Mouse (Mus musculus) mature B cell (primary cell): ENCODE data around the gene Etnk2.

Experiments
- in situ Hi-C: fragments of 300-500 bp; cut with MboI; formaldehyde crosslinking; loops from 2 replicates; pipeline ENCODE4 v1.14.3; 2019

Gene Etnk2

DNA sequence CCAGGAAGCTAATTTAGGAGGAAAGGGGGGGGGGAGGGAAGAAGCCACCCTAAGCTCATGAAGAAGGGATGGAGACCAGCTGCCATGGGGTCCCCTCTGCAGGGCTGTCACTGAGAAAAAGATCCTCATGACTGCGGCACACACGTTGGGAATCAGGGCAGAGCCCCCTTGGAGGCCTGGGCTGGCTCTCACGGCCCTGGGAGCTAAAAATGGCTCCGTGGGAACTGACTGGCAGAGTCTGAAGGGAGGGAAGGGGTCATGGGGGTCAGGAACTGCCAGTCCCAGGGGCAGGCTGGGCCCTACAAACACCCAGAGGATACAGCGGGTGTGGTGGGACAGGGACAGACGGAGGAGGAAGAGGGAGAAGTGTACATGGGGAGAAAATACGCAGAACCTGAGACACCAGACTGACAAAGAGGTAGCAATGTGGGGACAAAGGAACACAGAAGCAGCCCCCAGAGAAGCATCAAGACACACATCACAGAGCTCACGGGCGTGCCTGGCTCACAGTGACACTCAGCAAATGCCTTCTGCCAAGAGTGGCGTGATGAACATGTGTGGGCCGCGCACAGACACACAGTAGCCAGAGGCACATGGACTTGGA is 19.3 kb downstream of the Etnk2 start:
- in situ Hi-C loops = loop anchor here (10.0 kb wide), 2 partner anchors 222 to 332 kb away; no protein-coding TSS in a partner anchor

DNA sequence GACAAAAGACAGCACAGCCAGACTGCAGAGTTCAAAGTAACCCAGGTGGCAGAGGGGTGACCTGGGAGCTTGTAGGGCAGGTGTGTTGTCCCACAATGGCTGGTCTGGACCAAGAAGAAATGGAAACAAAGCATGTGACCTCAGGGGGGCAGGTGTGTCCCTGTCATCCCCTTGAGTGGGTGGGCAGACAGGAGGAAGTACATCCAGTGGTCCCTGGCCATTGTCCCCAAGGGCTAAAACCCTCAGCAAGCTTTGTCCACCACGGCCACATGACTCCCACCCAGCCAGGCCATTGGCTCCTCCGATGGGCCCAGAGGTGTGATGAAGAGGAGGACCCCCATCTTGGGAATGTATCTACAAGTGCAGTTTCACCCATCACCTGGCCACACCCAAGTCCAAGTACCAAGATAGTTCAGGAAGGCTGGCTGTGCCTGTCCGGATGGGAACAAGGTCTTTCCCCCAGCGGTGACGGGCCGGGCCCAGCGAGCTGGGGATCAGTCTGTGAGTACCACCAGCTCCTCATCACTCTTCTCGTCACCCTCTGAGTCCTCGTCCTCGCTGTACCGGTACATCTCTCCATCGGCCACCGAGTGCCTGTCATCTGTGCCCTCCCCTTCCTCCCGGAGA is 19.9 kb downstream of the Etnk2 start:
- in situ Hi-C loops = loop anchor here (10.0 kb wide), 2 partner anchors 222 to 332 kb away; no protein-coding TSS in a partner anchor

GRCm38 (mm10) chr1:133385506-133385905 is 22.1 kb downstream of the Etnk2 start:
- in situ Hi-C loops = loop anchor here (10.0 kb wide), 2 partner anchors 219 to 329 kb away; no protein-coding TSS in a partner anchor

DNA sequence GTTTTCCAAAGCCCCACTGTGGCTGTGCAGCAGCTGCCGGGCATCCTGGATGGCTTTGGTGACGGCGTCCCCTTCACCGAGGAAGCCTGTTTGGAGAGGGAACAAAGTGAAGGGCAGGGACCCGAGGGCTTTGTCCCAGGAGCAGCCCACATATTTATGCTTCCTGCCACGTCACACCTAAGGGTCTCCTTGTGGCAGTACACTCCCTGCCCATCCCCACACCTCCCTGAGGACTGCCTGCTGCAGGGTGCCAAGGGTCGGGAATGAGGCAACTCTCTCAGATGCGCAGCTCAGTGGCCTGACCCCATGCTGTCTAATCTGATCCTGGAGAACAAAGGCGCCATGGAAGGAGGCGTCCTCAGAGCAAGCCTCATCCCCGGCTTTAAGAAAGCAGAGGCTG is 22.8 kb downstream of the Etnk2 start:
- in situ Hi-C loops = loop anchor here (10.0 kb wide), 2 partner anchors 219 to 329 kb away; no protein-coding TSS in a partner anchor

DNA sequence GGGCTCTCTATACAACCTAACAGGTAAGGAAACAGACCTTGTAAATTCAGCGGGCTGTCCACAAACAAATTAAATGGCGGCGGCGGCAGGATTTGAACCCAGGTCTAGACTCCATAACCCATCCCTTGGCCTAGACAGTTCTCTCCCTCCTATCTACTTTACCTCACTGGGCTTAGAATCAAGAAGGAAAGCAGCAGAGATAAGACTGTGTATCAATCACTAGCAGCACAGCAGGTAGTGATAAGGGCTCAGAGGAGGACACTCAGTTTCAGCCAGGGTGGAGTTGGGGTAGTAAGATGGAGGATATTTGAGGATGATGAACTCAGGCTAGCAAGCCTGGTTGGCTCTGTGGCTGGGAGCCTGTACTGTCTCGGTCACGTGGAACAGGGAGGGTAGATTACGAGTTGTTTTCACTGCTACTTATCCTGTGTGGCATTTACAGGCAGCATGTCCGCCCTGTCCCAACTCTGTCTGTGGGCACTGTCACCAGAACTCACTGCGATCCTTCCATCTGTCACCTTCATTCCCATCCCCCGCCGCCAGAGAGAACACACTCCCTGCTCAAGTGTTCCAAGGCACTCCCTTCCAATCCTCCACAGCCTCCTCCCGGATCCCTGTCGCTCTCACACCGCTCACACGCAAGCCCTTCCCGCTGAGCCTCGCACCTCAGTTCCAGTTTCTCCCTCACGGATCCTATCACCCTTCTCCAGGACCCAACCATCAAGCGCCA is 24.3 kb downstream of the Etnk2 start:
- in situ Hi-C loops = loop anchor here (10.0 kb wide), 2 partner anchors 217 to 327 kb away; no protein-coding TSS in a partner anchor

- in situ Hi-C loops = no loop called here
These were observed 31.3 kb downstream of the Etnk2 start for GRCm38 (mm10) chr1:133394702-133395101.

DNA sequence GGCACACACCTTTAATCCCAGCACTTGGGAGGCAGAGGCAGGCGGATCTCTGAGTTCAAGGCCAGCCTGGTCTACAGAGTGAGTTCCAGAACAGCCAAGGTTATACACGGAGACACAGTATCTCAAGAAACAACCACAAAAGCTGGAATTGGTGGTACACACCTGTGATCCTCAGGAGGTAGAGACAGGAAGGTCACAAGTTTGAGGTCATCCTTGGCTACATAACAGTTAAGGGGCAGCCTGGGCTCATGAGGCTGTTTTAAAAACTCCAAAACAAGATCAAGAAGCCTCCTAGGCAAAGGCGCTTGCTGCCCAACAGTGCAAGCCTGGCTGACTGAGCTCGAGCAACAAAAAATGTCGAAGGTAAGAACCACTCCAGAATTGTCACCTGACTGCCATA is 33.3 kb downstream of the Etnk2 start:
- in situ Hi-C loops = no loop called here

DNA sequence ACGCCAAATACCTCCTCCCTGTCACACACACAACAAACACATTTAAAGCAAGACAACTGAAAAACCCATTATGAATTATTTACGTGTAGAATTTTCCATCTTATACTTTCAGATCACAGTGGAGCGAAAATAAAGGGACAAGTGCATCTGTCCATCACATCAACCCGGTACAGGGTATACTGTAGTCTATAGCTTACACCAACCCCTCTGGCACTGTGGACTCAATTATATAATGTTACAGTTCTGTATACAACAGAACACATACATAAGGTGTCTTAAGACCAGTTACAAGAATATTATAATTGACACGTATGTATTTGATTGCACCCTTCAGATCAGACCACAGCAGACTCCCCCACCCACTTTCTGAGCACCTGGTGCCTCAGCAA is 33.7 kb downstream of the Etnk2 start:
- in situ Hi-C loops = no loop called here

DNA sequence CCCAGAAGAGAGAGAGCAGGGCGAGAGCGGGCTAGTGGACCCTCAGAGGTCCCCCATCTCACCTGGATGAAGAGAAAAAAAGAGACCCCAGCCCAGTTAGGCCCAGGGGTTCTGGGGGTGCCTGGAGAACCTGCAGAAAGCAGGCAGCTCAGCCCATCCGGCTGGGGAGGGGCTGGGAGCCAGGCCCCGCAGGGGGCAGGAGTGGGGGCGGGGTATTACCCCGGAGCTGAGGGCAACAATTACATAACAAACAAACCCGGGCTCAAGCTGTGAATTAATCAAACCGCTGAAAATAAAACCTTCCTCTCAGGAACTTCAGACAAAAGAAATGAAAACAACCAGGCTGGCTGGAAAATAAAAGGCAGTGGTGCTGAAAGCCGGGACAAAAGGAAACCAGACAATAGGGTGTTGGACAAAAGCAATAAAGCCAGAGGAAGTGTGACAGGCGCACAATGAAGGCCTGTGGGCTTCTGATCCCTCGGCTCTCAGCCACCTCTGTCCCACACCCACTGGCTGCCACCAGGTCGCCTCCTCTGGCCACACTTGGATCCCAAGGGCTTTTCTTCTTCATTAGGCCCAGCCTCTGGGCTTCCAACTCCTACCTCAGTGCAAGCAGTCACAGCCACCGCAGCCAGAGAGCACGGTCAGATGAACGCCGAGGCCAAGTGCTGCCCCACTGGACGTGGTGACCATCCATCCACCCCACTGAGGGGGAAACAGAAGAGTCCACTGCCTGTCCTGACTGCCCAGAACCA is 34.3 kb downstream of the Etnk2 start:
- in situ Hi-C loops = no loop called here

- in situ Hi-C loops = no loop called here
These were observed 36.8 kb downstream of the Etnk2 start for GRCm38 (mm10) chr1:133400014-133400725.

DNA sequence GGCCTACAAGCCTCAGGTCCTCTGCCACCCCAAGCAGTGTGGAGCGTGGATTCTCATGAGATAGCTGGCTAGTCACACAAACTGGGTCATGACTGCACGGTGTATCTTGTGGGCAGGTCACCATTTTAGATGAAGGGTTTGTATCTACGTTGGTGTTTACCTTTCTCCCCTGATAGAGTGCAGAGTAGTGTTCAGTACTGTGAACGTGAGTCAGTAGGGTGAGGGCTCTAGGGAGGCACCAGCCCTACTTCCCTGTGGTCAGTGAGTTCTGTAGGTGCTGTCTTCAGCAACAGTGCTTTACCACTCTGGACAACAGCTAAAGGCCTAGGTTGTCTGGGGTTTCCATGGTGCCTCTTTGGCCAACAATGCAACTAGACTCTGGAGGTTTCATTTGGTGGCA is 40.6 kb downstream of the Etnk2 start:
- in situ Hi-C loops = no loop called here

DNA sequence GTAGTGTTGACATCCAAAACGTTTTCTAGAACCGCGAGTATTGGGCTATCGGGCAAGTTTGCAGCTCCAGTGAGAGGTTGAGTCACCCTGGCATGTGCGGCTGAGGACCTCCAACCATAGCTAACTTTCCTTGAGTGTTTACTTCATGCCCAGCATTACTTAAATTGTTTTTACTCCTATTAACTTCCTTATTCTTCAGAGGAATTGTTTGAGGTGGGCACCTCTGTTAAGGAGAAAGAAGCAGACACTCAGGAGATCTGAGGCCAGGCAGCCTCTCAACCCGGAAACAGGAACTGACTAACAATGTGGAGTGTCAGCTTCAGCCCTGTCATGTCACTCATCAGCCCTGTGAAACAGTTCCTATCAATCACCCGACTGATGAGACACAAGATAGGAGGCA is 43.2 kb downstream of the Etnk2 start:
- in situ Hi-C loops = no loop called here

DNA sequence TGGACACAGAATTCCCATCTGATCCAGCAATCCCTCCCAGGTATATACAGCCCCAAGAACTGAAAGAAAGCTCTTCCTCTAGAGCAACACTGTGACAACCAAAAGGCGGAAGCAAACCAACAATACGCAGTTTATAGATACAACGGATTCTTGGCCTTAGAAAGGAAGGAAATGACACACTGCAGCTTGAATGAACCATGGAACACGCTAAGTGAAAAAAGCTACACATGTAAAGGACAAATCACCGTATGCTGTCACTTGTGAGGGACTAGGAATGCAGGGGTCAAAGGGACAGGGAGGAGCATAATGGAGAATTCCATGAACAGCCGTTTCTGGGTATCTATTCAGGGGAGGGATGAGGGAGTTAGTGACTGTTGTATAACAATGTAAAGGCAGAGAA is 44.1 kb downstream of the Etnk2 start:
- in situ Hi-C loops = no loop called here

GRCm38 (mm10) chr1:133408321-133408720 is 44.9 kb downstream of the Etnk2 start:
- in situ Hi-C loops = no loop called here

DNA sequence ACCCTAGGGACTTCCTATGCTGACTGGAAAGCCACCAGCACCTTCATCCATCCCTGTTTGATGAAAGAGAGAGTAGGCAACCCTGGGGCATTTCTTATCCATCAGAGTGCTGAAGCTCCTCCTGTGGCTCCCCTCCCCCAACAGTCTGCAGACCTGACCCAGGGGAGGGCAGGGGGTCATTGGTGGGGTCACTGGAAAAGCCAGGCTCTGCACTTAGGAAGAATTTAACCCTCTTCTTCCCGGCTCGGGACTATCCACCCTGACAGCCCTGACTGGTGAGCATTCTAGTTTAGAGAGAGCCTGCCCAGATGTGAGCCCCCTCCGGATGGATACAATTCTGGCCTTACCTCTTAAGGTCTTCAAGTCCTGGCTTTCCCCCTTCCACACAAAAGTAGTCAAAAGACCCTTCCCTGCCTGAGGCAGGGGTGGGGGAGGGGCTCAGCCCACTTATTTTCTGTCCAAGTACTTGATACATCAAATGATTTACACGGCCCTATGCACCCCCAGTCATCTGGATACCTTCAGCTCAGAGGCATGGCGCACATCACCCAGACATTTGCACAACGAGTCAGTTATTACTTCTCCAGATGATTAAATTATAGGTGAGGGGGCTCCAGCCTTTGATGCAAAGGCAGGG is 45.6 kb downstream of the Etnk2 start:
- in situ Hi-C loops = no loop called here

DNA sequence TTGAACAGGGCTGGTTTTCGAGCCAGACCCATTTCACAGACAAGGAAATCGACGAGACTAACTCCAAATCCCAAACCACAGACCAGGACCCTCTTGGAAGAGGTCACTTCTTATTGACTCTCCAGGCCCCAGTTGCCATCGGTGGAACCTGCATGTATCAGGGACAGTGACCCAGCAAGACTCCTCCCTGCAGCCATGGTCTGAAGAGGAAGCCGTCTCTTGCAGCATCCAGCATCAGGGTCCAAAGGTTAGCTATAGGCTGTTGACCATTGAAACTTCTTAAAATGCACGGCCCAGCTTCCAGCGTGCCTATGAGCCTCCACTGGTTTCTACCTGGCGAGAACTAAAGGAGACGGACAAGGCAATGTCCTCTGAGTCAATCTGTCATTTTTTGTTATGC is 46.4 kb downstream of the Etnk2 start:
- in situ Hi-C loops = no loop called here

DNA sequence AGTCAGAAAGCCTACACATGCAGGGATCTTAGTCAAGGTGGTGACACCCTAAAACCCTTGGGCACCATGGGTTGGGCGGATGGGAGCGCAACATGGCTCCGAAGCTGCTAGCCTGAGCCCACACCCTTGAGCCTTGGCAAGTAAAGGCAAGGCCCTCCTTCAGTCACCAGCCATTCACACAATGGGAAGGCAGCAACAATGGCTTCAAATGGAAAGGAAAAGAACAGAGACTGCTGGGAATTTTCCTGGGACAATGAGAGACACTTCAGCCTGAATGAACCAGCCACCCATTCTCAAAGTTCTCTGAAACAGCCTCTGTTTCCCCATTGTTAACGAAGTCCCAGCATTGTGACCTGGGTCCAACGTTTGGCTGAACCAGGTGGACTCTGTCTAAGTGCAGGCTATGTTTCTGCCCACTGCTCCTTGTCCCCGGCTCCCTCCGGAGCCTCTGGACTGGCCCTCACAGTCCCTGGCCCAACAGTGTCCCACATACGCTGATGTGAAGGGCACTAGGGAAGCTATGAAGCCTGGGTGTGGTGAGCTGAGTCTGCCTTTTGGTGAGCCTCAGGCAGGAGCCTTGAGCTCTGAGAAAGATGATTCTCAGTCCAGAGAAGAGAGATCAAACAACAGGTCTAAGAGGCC is 48.3 kb downstream of the Etnk2 start:
- in situ Hi-C loops = no loop called here

DNA sequence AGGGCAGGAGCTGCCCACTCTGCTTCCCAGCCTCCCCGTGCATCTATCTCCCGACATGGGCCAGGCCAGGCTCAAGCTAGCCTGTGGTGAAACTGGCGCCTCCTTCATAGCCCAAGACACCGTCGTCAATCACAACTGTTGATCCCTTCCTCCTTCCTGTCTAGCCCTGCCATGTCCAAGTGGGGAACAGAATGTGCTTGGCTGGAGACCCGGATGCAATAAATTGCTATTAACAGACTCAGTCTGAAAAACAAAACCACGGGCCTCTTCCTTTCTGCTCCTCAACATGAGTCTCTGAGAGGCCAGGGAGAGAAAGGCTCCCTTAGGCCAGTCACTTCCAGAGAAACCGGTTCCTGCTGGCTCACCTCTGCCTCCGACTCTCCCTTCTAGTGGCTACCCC is 49.6 kb downstream of the Etnk2 start:
- in situ Hi-C loops = no loop called here

- in situ Hi-C loops = no loop called here
These were observed 51.7 kb downstream of the Etnk2 start for GRCm38 (mm10) chr1:133415086-133415485.

DNA sequence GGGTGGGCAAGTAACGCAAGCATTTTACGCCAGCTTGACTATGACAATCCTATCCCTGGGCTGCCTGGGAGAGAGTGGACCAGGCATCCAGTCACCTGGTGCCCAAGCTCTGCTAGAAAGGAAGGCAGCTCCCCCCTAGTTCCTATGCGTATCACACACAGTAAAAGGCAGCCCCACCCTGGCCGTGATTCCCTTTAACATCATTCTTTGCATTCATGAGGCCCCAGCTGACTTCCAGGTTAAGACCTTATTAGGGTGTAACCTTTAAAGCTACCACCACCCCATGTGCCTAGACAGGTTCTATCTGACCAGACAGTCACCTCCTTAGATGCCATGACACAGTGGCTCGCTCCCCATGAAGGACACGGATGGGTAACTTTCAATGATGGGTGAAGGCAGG is 52.1 kb downstream of the Etnk2 start:
- in situ Hi-C loops = no loop called here

GRCm38 (mm10) chr1:133416472-133416871 is 53.1 kb downstream of the Etnk2 start:
- in situ Hi-C loops = no loop called here
